Mouse (Mus musculus) midbrain, embryonic 12.5 days (tissue): ENCODE data around the gene Ppfia4. TPM values are rescaled to one million over a fixed set of nuclear protein-coding genes. Genes with fewer than 3 reads are reported as not detected.

Experiments used
- ATAC-seq: fragments of 200-750 bp; cut with Nextera tagmentation; 2 replicates; pipeline ENCODE4 v1.8.0; 2017; ENCODE audit warnings: low read depth, moderate TSS enrichment, moderate library complexity; ENCODE audit not compliant: low FRiP score
- H3K27ac ChIP-seq: fragments of 300-500 bp; sonication (generic); replicated peaks from 2 replicates; pipeline ENCODE4 v1.5.1; 2016; ENCODE audit warnings: mild to moderate bottlenecking
- H3K27me3 ChIP-seq: fragments of 300-500 bp; sonication (generic); 2 replicates; pipeline ENCODE4 v1.6.1; 2016; ENCODE audit warnings: mild to moderate bottlenecking
- H3K36me3 ChIP-seq: fragments of 300-500 bp; sonication (generic); 2 replicates; pipeline ENCODE4 v1.6.1; 2016
- H3K4me1 ChIP-seq: fragments of 300-500 bp; sonication (generic); 2 replicates; pipeline ENCODE4 v1.6.1; 2016
- H3K4me2 ChIP-seq: fragments of 300-500 bp; sonication (generic); replicated peaks from 2 replicates; pipeline ENCODE4 v1.6.1; 2016; ENCODE audit warnings: mild to moderate bottlenecking, moderate library complexity
- H3K4me3 ChIP-seq: fragments of 300-500 bp; sonication (generic); 2 replicates; pipeline ENCODE4 v1.5.1; 2016; ENCODE audit warnings: mild to moderate bottlenecking
- H3K9ac ChIP-seq: fragments of 300-500 bp; sonication (generic); replicated peaks from 2 replicates; pipeline ENCODE4 v1.6.1; 2016; ENCODE audit warnings: mild to moderate bottlenecking, moderate library complexity
- H3K9me3 ChIP-seq: fragments of 300-500 bp; sonication (generic); 2 replicates; pipeline ENCODE4 v1.6.1; 2016; ENCODE audit warnings: mild to moderate bottlenecking
- WGBS: fragments of 180-500 bp; shearing (Covaris S2); methylation state at CpG from one replicate; pipeline ENCODE4 v1.1.7; 2016; 5-methylcytosine and 5-hydroxymethylcytosine counted together
- polyA plus RNA-seq: library from polyadenylated mRNA; unstranded; fragments of >200 nt; fragmentation: Nextera tagmentation; extraction: Ambion mirVana; gene quantifications from 2 replicates; pipeline ENCODE4 v1.2.1, GENCODE M21; 2016

Gene Ppfia4
- polyA plus RNA-seq, 1 experiment from 2014 or later, result 5.1 TPM

DNA sequence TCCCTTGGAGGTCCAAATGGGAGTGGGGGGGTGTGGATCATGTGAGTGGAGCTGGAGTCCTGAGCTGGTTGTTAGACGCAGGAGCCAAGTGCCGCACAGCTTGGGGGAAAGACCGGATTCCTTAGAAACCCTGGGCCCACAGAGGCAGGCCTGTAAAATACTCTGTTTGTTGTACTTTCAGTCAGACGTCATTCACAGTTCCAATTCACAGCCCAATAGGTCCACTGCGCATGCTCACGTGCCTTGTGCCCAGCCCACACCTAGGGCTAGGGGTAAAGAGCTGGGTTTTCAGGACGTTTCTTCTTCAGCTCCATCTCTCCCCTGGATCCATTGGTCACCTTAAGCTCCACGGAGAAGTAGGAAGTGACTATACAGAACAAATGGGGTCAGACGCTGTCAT is 40.1 kb downstream of the Ppfia4 start:
- no peak for ATAC-seq
- H3K36me3 ChIP-seq, result no peaks in the 10 kb centered on the region
- no peak overlapping the region for H3K4me2 ChIP-seq
- H3K4me3 ChIP-seq, result no peak overlapping the region
- no peak overlapping the region for H3K9ac ChIP-seq
- H3K9me3 ChIP-seq, result 0 out of 2 replicates have a peak, but pooled peaks cover 2% of the 10 kb centered on the region
- 51% methylated on average over 9 of the region's 9 CpGs for WGBS
- H3K27me3 ChIP-seq, result peaks cover 10% of the 10 kb centered on the region
- H3K27ac ChIP-seq, result no peak overlapping the region
- H3K4me1 ChIP-seq, result peaks cover 12% of the 10 kb centered on the region

DNA sequence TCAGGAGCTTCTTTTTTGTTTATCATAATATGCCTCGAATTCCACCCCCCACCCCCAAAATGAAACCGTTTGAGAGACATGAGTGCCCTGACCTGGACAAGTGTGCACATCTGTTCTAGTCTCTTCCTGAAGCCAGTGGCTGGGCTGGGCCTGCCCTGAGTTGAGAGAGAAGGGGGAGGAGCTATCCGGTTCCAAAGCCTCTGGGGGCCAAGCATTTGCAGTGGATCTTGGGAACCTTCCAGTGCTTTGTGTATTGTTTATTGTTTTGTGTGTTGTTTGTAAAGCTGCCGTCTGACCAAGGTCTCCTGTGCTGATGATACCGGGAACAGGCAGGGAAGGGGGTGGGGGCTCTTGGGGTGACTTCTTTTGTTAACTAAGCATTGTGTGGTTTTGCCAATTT is 40.7 kb downstream of the Ppfia4 start:
- Histone ChIP-seq H3K36me3 (no peaks in the 10 kb centered on the region), H3K4me3 (no peak overlapping the region), H3K9me3 (0 out of 2 replicates have a peak, but pooled peaks cover 2% of the 10 kb centered on the region), H3K27me3 (peaks cover 5% of the 10 kb centered on the region), H3K4me2 (no peak overlapping the region), H3K9ac (no peak overlapping the region), H3K4me1 (peaks cover 12% of the 10 kb centered on the region), H3K27ac (no peak overlapping the region)
- ATAC-seq, result no peak
- 24% methylated on average over 5 of the region's 5 CpGs for WGBS

DNA sequence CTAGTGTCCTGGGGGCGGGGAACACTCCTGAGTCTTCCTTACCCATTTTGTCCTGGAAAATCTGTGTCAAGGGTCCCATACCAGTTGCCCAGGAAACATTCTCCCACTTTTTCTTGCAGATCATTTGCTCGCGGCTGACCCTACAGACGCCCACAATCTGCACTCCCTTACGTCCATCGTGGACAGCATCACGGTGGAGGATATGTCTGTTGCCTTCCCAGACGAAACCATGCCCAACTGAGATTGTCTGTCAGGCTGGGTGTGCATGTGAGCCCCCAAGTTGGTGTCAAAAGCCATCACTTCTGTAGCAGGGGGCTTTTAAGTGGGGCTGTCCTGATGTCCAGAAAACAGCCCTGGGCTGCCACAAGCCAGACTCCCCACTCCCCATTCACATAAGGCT is 41.2 kb downstream of the Ppfia4 start:
- no peaks in the 10 kb centered on the region for H3K36me3 ChIP-seq
- ATAC-seq, result no peak
- H3K27me3 ChIP-seq, result no peaks in the 10 kb centered on the region; the same call in 1 of the 2 replicates
- H3K9me3 ChIP-seq, result 0 out of 2 replicates have a peak, but pooled peaks cover 2% of the 10 kb centered on the region
- peaks cover 12% of the 10 kb centered on the region for H3K4me1 ChIP-seq
- H3K9ac ChIP-seq, result no peak overlapping the region
- 82% methylated on average over 8 of the region's 8 CpGs for WGBS
- no peak overlapping the region for H3K27ac ChIP-seq
- no peak overlapping the region for H3K4me2 ChIP-seq
- H3K4me3 ChIP-seq, result no peak overlapping the region

DNA sequence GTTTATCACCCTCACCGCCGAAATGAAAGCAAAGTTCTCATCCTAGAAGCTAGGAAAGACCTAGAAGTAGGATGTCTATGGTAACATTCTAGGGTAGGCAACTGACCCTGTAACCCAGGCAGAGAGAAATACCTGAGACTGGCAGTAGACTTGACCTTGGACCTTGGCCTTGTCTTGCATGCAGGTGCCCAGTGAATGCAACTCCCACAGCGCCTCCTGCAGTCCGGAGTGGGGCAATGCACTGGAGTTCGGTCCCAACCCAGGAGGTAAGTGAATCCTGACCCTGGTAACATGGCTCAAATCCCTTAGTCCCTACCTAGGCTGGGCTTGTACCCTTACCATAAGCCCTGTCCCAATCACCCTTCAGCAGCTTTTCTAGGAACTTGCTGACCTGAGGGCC is 41.8 kb downstream of the Ppfia4 start:
- H3K9me3 ChIP-seq, result 0 out of 2 replicates have a peak, but pooled peaks cover 2% of the 10 kb centered on the region
- no peak for ATAC-seq
- no peaks in the 10 kb centered on the region for H3K36me3 ChIP-seq
- H3K4me1 ChIP-seq, result peaks cover 12% of the 10 kb centered on the region
- no peak overlapping the region for H3K4me3 ChIP-seq
- no peak overlapping the region for H3K9ac ChIP-seq
- no peaks in the 10 kb centered on the region for H3K27me3 ChIP-seq
- no peak overlapping the region for H3K4me2 ChIP-seq
- no peak overlapping the region for H3K27ac ChIP-seq
- 72% methylated on average over 5 of the region's 5 CpGs for WGBS

DNA sequence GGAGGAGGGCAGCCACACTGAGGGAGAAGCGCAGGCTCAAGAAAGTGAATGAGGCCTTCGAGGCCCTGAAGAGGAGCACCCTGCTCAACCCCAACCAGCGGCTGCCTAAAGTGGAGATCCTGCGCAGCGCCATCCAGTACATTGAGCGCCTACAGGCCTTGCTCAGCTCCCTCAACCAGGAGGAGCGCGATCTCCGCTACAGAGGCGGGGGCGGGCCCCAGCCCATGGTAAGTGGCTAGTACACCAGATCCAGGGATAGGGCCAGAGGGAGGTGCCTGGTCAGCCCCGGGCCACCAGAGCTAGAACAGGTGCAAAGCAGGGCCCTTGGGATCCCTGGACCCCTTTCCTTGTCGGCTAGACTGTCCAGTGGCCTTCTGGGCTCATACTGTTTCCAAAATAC is 42.4 kb downstream of the Ppfia4 start:
- Histone ChIP-seq H3K4me2 (no peak overlapping the region), H3K27ac (no peak overlapping the region), H3K4me3 (no peak overlapping the region), H3K27me3 (no peaks in the 10 kb centered on the region), H3K9me3 (no peaks in the 10 kb centered on the region), H3K9ac (no peak overlapping the region), H3K36me3 (no peaks in the 10 kb centered on the region), H3K4me1 (peaks cover 12% of the 10 kb centered on the region)
- 92% methylated on average over 13 of the region's 13 CpGs for WGBS
- ATAC-seq, result no peak

DNA sequence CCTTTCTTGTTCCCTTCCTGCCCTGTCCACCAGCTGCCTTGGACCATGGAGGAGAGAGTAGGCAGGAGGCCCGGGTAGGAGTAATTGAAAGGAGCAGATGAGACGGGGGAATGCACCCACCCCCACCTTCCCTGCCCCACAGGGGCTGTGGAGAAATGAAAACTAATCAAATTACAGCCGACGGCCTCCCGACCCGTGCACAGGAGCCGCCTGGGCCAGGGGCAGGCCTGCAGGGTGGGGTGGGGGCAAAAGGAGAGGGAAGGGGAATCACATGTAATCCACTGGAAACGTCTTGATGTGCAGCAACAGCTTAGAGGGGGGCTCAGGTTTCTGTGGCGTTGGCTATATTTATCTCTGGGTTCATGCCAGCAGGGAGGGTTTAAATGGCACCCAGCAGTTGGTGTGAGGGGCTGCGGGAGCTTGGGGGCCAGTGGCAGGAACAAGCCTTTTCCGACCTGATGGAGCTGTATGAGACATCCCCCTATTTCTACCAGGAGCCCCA is 43.1 kb downstream of the Ppfia4 start, which contains the start of gene Myog:
Gene Myog (plus strand): TSS at position 392 of the 502 bp plus-strand sequence.
- Histone ChIP-seq H3K4me1 (peaks cover 12% of the 10 kb centered on the region), H3K4me3 (no peak within 1 kb of the TSS), H3K9ac (no peak within 1 kb of the TSS), H3K27me3 (no peaks in the 10 kb centered on the region), H3K27ac (no peak within 1 kb of the TSS), H3K9me3 (no peaks in the 10 kb centered on the region), H3K4me2 (no peak within 1 kb of the TSS), H3K36me3 (no peaks in the 10 kb centered on the region)
- no peak for ATAC-seq
- 38% methylated on average over 11 of the region's 11 CpGs for WGBS

DNA sequence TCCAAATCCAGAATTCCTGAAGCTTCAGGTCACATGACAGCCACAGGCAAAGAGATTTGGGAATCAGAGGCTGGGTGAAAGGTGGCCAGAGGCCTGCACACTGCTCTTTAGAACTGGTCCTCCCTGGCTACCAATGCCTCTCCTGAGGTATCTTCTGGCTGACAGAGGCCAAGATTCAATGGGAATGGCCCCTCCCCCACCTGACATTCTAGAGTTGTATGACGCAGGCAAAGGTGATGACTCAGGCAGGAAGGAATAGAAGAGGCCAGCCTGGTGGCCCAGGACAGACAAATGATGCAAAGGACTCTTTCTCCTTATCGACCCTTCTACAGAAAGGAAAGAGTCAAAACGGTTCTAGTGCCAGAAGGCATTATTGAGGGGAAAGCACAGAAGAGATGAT is 44.5 kb downstream of the Ppfia4 start:
- H3K27ac ChIP-seq, result no peak overlapping the region
- no peak for ATAC-seq
- H3K9me3 ChIP-seq, result no peaks in the 10 kb centered on the region
- H3K4me1 ChIP-seq, result peaks cover 12% of the 10 kb centered on the region
- WGBS, result 81% methylated on average over 3 of the region's 3 CpGs
- no peaks in the 10 kb centered on the region for H3K27me3 ChIP-seq
- no peak overlapping the region for H3K4me2 ChIP-seq
- no peaks in the 10 kb centered on the region for H3K36me3 ChIP-seq
- no peak overlapping the region for H3K9ac ChIP-seq
- H3K4me3 ChIP-seq, result no peak overlapping the region

DNA sequence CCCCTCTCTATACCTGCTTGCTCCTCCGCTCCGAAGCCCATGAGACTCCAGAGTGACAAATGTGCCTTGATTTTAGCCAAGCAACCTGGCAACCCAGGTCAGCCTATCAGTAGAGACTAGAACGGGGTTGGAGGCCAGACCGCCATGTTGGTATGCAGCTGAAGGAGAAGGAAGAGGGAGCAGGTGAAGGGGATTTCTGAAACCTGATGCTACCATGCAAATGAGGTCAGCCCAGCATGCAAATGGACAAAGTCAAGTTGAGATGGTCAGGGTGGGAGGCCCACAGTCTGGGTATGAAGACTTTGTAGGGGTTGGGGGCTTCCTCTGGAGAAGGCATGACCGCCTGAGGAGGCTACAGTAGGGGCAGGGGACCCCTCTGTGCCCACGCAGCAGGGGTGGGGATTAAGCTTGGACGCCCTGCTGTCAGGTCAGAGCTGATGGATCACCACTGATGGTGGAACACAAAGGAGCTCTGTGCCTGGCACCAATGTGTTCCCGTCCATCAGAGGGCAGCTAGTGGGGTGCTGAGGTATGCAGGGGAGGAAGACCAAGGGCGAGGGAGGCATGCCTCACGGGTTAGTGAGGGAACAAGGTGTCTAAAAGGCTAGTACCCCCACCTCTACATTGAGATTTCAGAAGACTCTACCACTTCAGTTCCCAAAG is 47.1 kb downstream of the Ppfia4 start:
- H3K4me1 ChIP-seq, result peaks cover 6% of the 10 kb centered on the region
- no peaks in the 10 kb centered on the region for H3K36me3 ChIP-seq
- no peaks in the 10 kb centered on the region for H3K9me3 ChIP-seq
- H3K9ac ChIP-seq, result no peak overlapping the region
- H3K27me3 ChIP-seq, result no peaks in the 10 kb centered on the region
- no peak for ATAC-seq
- no peak overlapping the region for H3K4me2 ChIP-seq
- H3K27ac ChIP-seq, result no peak overlapping the region
- WGBS, result 64% methylated on average over 10 of the region's 10 CpGs
- H3K4me3 ChIP-seq, result no peak overlapping the region

DNA sequence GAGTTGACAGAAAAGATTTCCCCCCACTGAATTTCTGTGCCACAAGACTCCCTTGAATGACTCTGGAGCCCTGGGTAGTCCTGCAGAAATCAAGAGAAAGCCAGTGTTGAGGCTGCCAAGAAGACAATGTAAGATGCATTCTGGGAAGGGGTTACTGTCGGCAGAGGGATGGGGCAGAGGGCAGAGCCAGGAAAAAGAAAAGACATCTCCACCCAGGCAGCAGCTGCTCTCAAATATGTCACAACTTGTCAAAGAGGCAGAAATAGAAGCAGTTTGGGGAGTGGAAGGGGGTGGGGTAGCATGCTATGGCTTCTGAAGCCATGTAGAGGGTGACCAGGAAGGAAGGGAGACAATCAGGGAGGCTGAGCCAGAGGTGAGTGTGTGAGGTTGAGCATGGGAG is 49.6 kb downstream of the Ppfia4 start:
- 57% methylated on average over 1 of the region's 1 CpGs for WGBS
- H3K4me3 ChIP-seq, result no peak overlapping the region
- H3K4me2 ChIP-seq, result no peak overlapping the region
- H3K4me1 ChIP-seq, result no peaks in the 10 kb centered on the region
- no peak overlapping the region for H3K27ac ChIP-seq
- H3K9me3 ChIP-seq, result no peaks in the 10 kb centered on the region
- H3K27me3 ChIP-seq, result no peaks in the 10 kb centered on the region
- H3K36me3 ChIP-seq, result no peaks in the 10 kb centered on the region
- no peak for ATAC-seq
- no peak overlapping the region for H3K9ac ChIP-seq

DNA sequence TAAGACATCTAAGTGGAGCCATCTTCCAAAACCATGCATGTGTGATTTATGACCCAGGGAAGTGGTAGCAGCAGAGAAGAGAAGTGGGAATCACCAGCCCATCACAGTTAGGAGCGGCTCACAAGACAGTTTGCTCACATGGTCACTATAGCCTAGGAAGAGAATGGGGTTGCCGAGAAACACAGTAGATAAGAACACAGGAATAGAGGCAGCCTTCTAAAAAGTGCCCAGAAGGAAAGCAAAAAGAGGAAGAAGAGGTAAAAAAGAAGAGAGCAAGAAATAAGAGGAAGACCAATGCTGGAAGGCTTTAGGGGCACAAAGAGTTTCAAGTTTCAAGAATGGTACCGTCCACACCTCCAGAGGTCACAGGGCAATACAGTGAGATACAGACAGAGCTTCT is 50.4 kb downstream of the Ppfia4 start:
- H3K9ac ChIP-seq, result no peak overlapping the region
- H3K27me3 ChIP-seq, result no peaks in the 10 kb centered on the region
- no peak for ATAC-seq
- H3K27ac ChIP-seq, result no peak overlapping the region
- H3K4me3 ChIP-seq, result no peak overlapping the region
- H3K9me3 ChIP-seq, result no peaks in the 10 kb centered on the region
- no peaks in the 10 kb centered on the region for H3K36me3 ChIP-seq
- no peaks in the 10 kb centered on the region for H3K4me1 ChIP-seq
- H3K4me2 ChIP-seq, result no peak overlapping the region
- WGBS, result 80% methylated on average over 3 of the region's 3 CpGs

DNA sequence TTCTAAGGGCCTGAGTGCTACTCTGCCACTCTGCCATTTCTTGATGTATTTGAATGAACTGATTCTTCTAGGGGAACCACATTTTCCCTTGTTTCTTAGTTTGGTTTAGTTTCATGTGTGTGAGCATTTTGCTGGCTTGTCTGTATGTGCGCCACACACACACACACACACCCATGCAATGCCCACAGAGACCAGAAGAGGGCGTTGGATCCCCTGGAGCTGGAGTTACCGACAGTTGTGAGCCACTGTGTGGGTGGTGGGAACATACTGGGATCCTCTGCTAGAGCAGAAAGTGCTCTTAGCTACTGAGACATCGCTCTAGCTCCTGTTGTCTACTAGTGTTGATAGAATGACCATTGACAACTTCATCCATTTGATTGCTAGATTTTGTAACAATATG is 51.2 kb downstream of the Ppfia4 start:
- H3K4me2 ChIP-seq, result no peak overlapping the region
- H3K4me3 ChIP-seq, result no peak overlapping the region
- no peak for ATAC-seq
- no peaks in the 10 kb centered on the region for H3K36me3 ChIP-seq
- no peaks in the 10 kb centered on the region for H3K9me3 ChIP-seq
- H3K4me1 ChIP-seq, result no peaks in the 10 kb centered on the region
- H3K27ac ChIP-seq, result no peak overlapping the region
- no peak overlapping the region for H3K9ac ChIP-seq
- WGBS, result 79% methylated on average over 4 of the region's 4 CpGs
- H3K27me3 ChIP-seq, result no peaks in the 10 kb centered on the region

DNA sequence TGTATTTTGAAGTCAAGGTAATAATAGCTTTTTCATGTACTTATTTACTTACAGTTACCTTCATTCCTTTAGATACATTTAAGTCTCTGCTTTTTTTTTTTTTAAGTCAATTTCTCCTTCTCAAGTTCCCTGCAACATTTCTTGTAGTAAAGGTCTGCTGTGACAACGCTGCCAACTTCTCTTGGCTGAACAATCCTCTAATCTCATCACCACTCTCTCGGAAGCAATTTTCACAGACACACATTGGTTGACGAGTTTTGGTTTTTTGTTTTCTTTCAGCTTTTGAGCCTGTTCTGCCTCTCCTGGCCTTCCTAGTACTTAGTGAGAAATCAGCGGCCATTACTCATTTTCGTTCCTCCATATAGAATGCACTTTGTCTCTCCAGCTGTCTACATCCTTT is 52.6 kb downstream of the Ppfia4 start:
- Histone ChIP-seq H3K27me3 (no peaks in the 10 kb centered on the region), H3K27ac (no peak overlapping the region), H3K4me2 (no peak overlapping the region), H3K9ac (no peak overlapping the region), H3K4me1 (no peaks in the 10 kb centered on the region), H3K36me3 (no peaks in the 10 kb centered on the region), H3K9me3 (no peaks in the 10 kb centered on the region), H3K4me3 (no peak overlapping the region)
- no peak for ATAC-seq
- WGBS, result 74% methylated on average over 5 of the region's 5 CpGs

DNA sequence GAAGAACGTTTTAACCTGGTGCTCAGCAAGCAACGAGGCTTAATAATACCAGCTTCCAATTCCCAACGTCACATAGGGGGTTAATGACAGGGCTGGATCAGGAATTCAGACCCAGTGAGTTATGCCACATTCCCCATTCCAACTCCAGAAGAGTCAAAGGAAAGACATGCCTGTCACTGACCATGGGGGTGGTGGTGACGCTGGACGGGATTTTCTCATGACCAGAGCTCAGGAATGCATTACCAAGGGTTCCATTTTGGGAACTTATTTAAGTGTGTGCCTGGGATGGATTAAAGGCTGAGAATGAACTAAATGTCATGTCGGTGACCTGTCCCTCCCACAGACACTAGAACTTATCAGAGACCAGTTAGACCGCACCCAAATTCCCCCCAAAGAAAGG is 55.9 kb downstream of the Ppfia4 start:
- Histone ChIP-seq H3K4me3 (no peak overlapping the region), H3K4me1 (peaks cover 3% of the 10 kb centered on the region; the same call in 1 of the 2 replicates), H3K9ac (no peak overlapping the region), H3K27me3 (0 out of 2 replicates have a peak, but pooled peaks cover 5% of the 10 kb centered on the region), H3K4me2 (no peak overlapping the region), H3K27ac (no peak overlapping the region), H3K9me3 (no peaks in the 10 kb centered on the region), H3K36me3 (no peaks in the 10 kb centered on the region)
- ATAC-seq, result no peak
- 77% methylated on average over 7 of the region's 7 CpGs for WGBS
